Mouse (Mus musculus): ENCODE data around the gene Fam19a3.
"Not testable (repeated sequence)": the region's sequence is repeated elsewhere in the genome, so short reads cannot be mapped to it uniquely, and the experiment has no call there.

Fam19a3 gene

GRCm38 (mm10) chr3:104791671-104792070 is 10.0 kb upstream of the Fam19a3 start:
- DNase-seq = no peak

- no peak for DNase-seq
These were observed 9.4 kb upstream of the Fam19a3 start for GRCm38 (mm10) chr3:104791017-104791416.

- DNase-seq = peak; percentile 59
These were observed 8.8 kb upstream of the Fam19a3 start for GRCm38 (mm10) chr3:104790401-104790937.

GRCm38 (mm10) chr3:104789822-104790221 is 8.2 kb upstream of the Fam19a3 start:
- no peak for DNase-seq

- DNase-seq = no peak
These were observed 7.6 kb upstream of the Fam19a3 start for GRCm38 (mm10) chr3:104789312-104789605.

- DNase-seq = peak; percentile 70
These were observed 7.1 kb upstream of the Fam19a3 start for GRCm38 (mm10) chr3:104788561-104789311.

- DNase-seq = no peak
These were observed 6.4 kb upstream of the Fam19a3 start, which contains the start of gene Rhoc for GRCm38 (mm10) chr3:104788075-104788474. TSS of gene Rhoc (plus strand) at chr3:104788375.

- no peak for DNase-seq
These were observed 3.6 kb upstream of the Fam19a3 start for GRCm38 (mm10) chr3:104785284-104785683.

GRCm38 (mm10) chr3:104783971-104784500 is 2.4 kb upstream of the Fam19a3 start:
- DNase-seq = no peak

GRCm38 (mm10) chr3:104782061-104782681 is 531 bp upstream of the Fam19a3 start:
- DNase-seq = no peak

- peak; percentile 25 for DNase-seq
These were observed 849 bp downstream of the Fam19a3 start, which contains the start of gene Ppm1j for GRCm38 (mm10) chr3:104780561-104781420. TSS of gene Ppm1j (plus strand) at chr3:104781056.

- DNase-seq = peak; percentile 59
These were observed 1.7 kb downstream of the Fam19a3 start for GRCm38 (mm10) chr3:104779949-104780348.

GRCm38 (mm10) chr3:104777342-104777741 is 4.3 kb downstream of the Fam19a3 start:
- DNase-seq = peak; percentile 41

- DNase-seq = no peak
These were observed 8.3 kb downstream of the Fam19a3 start for GRCm38 (mm10) chr3:104773301-104773700.

GRCm38 (mm10) chr3:104771460-104771859 is 10.2 kb downstream of the Fam19a3 start:
- DNase-seq = no peak

- no peak for DNase-seq
These were observed 10.7 kb downstream of the Fam19a3 start for GRCm38 (mm10) chr3:104770918-104771317.

GRCm38 (mm10) chr3:104770035-104770434 is 11.6 kb downstream of the Fam19a3 start:
- peak; percentile 52 for DNase-seq

GRCm38 (mm10) chr3:104769135-104769534 is 12.5 kb downstream of the Fam19a3 start:
- DNase-seq = no peak

GRCm38 (mm10) chr3:104767716-104768115 is 13.9 kb downstream of the Fam19a3 start:
- DNase-seq = no peak

GRCm38 (mm10) chr3:104767141-104767540 is 14.5 kb downstream of the Fam19a3 start:
- no peak for DNase-seq

GRCm38 (mm10) chr3:104765021-104765420 is 16.6 kb downstream of the Fam19a3 start:
- no peak for DNase-seq

GRCm38 (mm10) chr3:104762103-104762863 is 19.4 kb downstream of the Fam19a3 start:
- DNase-seq = not testable (repeated sequence)

All from right cerebral cortex, postnatal 14 days (tissue).